Mouse (Mus musculus) limb, embryonic 15.5 days (tissue): ENCODE results near the gene Itpr3. TPM values are rescaled to one million over a fixed set of nuclear protein-coding genes. Genes with fewer than 3 reads are reported as not detected.

Experiments
- ATAC-seq: fragments of 200-750 bp; cut with Nextera tagmentation; 2 replicates; pipeline ENCODE4 v1.8.0; 2017; ENCODE audit warnings: low read depth, moderate TSS enrichment; ENCODE audit not compliant: insufficient number of reproducible peaks, low FRiP score, low TSS enrichment
- H3K27ac ChIP-seq: fragments of 300-500 bp; sonication (generic); 2 replicates; pipeline ENCODE4 v1.5.1; 2015; ENCODE audit warnings: moderate library complexity, mild to moderate bottlenecking, inconsistent platforms
- H3K27me3 ChIP-seq: fragments of 300-500 bp; sonication (generic); 2 replicates; pipeline ENCODE4 v1.6.1; 2015; ENCODE audit warnings: inconsistent platforms
- H3K36me3 ChIP-seq: fragments of 300-500 bp; sonication (generic); 2 replicates; pipeline ENCODE4 v1.6.1; 2015; ENCODE audit warnings: inconsistent platforms
- H3K4me1 ChIP-seq: fragments of 300-500 bp; sonication (generic); 2 replicates; pipeline ENCODE4 v1.6.1; 2015; ENCODE audit warnings: inconsistent platforms
- H3K4me2 ChIP-seq: fragments of 300-500 bp; sonication (generic); 2 replicates; pipeline ENCODE4 v1.6.1; 2015; ENCODE audit warnings: mild to moderate bottlenecking, inconsistent platforms
- H3K4me3 ChIP-seq: fragments of 300-500 bp; sonication (generic); 2 replicates; pipeline ENCODE4 v1.5.1; 2015; ENCODE audit warnings: mild to moderate bottlenecking, inconsistent platforms
- H3K9ac ChIP-seq: fragments of 300-500 bp; sonication (generic); 2 replicates; pipeline ENCODE4 v1.6.1; 2015; ENCODE audit warnings: inconsistent platforms
- H3K9me3 ChIP-seq: fragments of 300-500 bp; sonication (generic); 2 replicates; pipeline ENCODE4 v1.6.1; 2016; ENCODE audit warnings: inconsistent platforms
- WGBS: fragments of 180-500 bp; shearing (Covaris S2); methylation state at CpG from one replicate; pipeline ENCODE4 v1.1.7; 2015; 5-methylcytosine and 5-hydroxymethylcytosine counted together
- polyA plus RNA-seq: library from polyadenylated mRNA; unstranded; fragments of >200 nt; fragmentation: Nextera tagmentation; extraction: Ambion mirVana; gene quantifications from 2 replicates; pipeline ENCODE4 v1.2.1, GENCODE M21; 2015

Itpr3 gene
- polyA plus RNA-seq, 1 experiment from 2014 or later = 4.3 TPM

DNA sequence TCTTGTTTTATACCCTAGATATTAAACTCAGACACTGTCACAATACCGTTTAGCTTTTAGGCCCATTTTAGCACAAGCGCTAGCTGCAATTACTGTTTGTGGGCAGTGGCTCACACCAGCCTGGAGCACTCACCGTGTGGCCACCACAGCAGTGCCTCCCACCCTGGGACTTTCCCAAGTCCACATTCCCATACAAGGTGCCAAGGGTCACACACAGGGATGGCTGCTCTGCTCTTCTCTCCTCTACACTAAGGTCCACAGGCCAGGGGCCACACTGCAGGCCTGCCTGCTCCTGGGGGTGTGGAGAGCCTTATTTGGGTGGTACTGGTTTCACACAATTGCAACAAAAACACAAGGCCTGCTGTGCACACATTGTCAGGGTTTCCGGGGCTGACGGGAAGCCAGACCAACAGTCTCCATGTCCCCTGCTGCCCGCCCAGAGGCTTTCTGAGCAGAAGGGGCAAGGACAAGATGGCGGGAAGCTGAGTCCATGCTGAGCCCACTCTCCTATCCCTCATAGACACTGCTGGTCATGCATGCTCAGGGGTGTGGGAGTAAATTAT lies 66.8 kb downstream of the Itpr3 start:
- WGBS = 86% methylated on average over 7 of the region's 7 CpGs
- no peak overlapping the region for H3K4me3 ChIP-seq
- no peak overlapping the region for H3K27ac ChIP-seq
- no peak overlapping the region for H3K9ac ChIP-seq
- H3K4me2 ChIP-seq = no peak overlapping the region
- ATAC-seq = no peak
- peaks cover 54% of the 10 kb centered on the region for H3K36me3 ChIP-seq
- no peaks in the 10 kb centered on the region for H3K27me3 ChIP-seq
- no peaks in the 10 kb centered on the region for H3K9me3 ChIP-seq
- peaks cover 25% of the 10 kb centered on the region for H3K4me1 ChIP-seq

DNA sequence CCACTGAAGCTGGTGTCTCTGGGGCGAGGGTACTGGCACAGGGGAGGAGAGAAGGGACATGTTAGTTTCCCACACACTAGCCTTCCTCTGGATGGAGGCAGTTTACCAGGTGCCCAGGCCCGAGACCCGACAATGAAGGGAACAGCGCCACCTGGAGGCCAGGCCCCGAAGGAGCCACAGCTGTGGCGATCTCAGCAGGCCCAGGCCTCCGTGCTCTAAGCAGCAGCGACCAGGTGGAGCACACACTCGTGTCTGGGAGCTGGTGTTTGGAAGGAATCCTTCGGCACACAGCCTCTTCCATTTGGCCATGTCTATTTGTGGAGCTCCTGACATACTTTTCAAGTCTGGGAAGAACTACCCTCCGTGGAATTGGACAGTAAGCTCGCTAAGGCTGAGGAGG lies 68.1 kb downstream of the Itpr3 start:
- H3K9ac ChIP-seq = no peak overlapping the region
- peaks cover 30% of the 10 kb centered on the region for H3K4me1 ChIP-seq
- no peak overlapping the region for H3K4me2 ChIP-seq
- H3K27me3 ChIP-seq = no peaks in the 10 kb centered on the region
- WGBS = 34% methylated on average over 12 of the region's 12 CpGs
- no peak overlapping the region for H3K4me3 ChIP-seq
- H3K9me3 ChIP-seq = no peaks in the 10 kb centered on the region
- ATAC-seq = no peak
- H3K27ac ChIP-seq = no peak overlapping the region
- peaks cover 43% of the 10 kb centered on the region for H3K36me3 ChIP-seq

DNA sequence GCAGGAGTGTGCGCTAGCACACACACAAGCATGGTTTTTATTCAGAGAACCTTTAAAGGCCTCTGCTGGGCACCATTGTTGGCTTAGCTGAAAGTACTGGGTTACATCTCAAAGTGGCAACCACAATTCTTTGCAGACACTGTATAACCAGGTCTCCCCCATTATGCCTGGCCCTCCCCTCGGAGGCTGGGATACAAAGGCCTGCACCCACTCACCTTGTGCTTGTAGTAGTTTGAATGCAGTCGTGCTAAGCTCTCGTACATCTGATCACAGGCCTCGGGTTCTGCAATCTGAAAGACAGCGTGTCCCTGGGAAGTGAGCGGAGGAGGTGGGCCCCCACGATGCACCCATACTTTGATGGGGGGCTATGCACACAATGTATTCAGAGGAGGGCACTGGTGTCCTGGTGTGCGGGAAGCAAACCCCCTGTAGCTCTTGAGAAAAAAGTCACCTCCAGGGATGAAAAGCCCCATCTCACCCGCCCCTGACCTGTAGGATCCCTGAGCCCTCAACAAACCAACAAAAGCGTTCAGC lies 68.6 kb downstream of the Itpr3 start:
- peaks cover 43% of the 10 kb centered on the region for H3K36me3 ChIP-seq
- no peak for ATAC-seq
- H3K4me3 ChIP-seq = no peak overlapping the region
- no peaks in the 10 kb centered on the region for H3K27me3 ChIP-seq
- no peaks in the 10 kb centered on the region for H3K9me3 ChIP-seq
- WGBS = 84% methylated on average over 11 of the region's 11 CpGs
- no peak overlapping the region for H3K9ac ChIP-seq
- no peak overlapping the region for H3K4me2 ChIP-seq
- peaks cover 32% of the 10 kb centered on the region for H3K4me1 ChIP-seq
- no peak overlapping the region for H3K27ac ChIP-seq

- WGBS = 79% methylated on average over 10 of the region's 10 CpGs
- Histone ChIP-seq H3K4me1 (peaks cover 39% of the 10 kb centered on the region), H3K36me3 (peaks cover 36% of the 10 kb centered on the region)
Observed at GRCm38 (mm10) chr17:27126974-27127373, 69.9 kb downstream of the Itpr3 start.

GRCm38 (mm10) chr17:27128189-27128588 lies 71.1 kb downstream of the Itpr3 start:
- Histone ChIP-seq H3K4me2 (no peak overlapping the region), H3K4me1 (peaks cover 50% of the 10 kb centered on the region), H3K36me3 (peaks cover 24% of the 10 kb centered on the region), H3K9ac (no peak overlapping the region), H3K4me3 (no peak overlapping the region), H3K9me3 (no peaks in the 10 kb centered on the region), H3K27me3 (no peaks in the 10 kb centered on the region), H3K27ac (no peak overlapping the region)
- 93% methylated on average over 5 of the region's 5 CpGs for WGBS
- ATAC-seq = no peak

More at GRCm38 (mm10) chr17:27126974-27127373, 69.9 kb downstream of the Itpr3 start:
- H3K9ac ChIP-seq = no peak overlapping the region
- H3K9me3 ChIP-seq = no peaks in the 10 kb centered on the region
- H3K27me3 ChIP-seq = no peaks in the 10 kb centered on the region
- H3K4me3 ChIP-seq = no peak overlapping the region
- no peak for ATAC-seq
- no peak overlapping the region for H3K27ac ChIP-seq
- no peak overlapping the region for H3K4me2 ChIP-seq

- WGBS = 65% methylated on average over 13 of the region's 13 CpGs
- Histone ChIP-seq H3K9me3 (no peaks in the 10 kb centered on the region), H3K4me1 (peaks cover 58% of the 10 kb centered on the region)
Observed at GRCm38 (mm10) chr17:27129291-27129690, 72.2 kb downstream of the Itpr3 start.

DNA sequence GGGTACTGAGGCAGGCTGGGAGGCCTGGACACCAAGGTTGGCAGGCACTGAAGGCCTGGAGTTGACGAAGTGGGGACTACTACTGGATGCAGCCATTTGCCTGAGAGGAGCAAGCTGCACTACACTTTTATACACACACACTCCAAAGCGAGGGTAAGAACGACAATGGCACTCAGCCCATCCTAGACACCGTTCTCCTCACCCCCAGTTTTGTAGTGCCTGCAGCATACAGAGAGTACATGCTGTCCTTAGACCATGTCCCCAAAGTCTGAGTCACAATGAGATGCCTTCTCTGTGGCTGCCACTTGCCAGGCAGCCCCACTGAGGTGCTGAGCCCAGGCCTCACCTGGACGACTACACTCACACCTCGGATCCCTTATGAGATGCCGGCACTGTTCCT lies 72.7 kb downstream of the Itpr3 start:
- Histone ChIP-seq H3K4me1 (peaks cover 60% of the 10 kb centered on the region), H3K9ac (no peak overlapping the region), H3K4me2 (no peak overlapping the region), H3K4me3 (no peak overlapping the region), H3K27ac (no peak overlapping the region), H3K9me3 (no peaks in the 10 kb centered on the region), H3K27me3 (no peaks in the 10 kb centered on the region), H3K36me3 (peaks cover 9% of the 10 kb centered on the region)
- no peak for ATAC-seq
- WGBS = 72% methylated on average over 7 of the region's 7 CpGs

More at GRCm38 (mm10) chr17:27129291-27129690, 72.2 kb downstream of the Itpr3 start:
- Histone ChIP-seq H3K9ac (no peak overlapping the region), H3K4me3 (no peak overlapping the region), H3K36me3 (peaks cover 13% of the 10 kb centered on the region), H3K27me3 (no peaks in the 10 kb centered on the region), H3K4me2 (no peak overlapping the region), H3K27ac (no peak overlapping the region)
- ATAC-seq = no peak

- H3K4me3 ChIP-seq = no peak overlapping the region
- H3K27ac ChIP-seq = no peak overlapping the region
- WGBS = 39% methylated on average over 9 of the region's 9 CpGs
- H3K9me3 ChIP-seq = no peaks in the 10 kb centered on the region
- no peaks in the 10 kb centered on the region for H3K27me3 ChIP-seq
- H3K4me2 ChIP-seq = no peak overlapping the region
- H3K4me1 ChIP-seq = peaks cover 62% of the 10 kb centered on the region
- no peak overlapping the region for H3K9ac ChIP-seq
- ATAC-seq = no peak
- peaks cover 5% of the 10 kb centered on the region for H3K36me3 ChIP-seq
Observed at GRCm38 (mm10) chr17:27130246-27130645, 73.1 kb downstream of the Itpr3 start.

DNA sequence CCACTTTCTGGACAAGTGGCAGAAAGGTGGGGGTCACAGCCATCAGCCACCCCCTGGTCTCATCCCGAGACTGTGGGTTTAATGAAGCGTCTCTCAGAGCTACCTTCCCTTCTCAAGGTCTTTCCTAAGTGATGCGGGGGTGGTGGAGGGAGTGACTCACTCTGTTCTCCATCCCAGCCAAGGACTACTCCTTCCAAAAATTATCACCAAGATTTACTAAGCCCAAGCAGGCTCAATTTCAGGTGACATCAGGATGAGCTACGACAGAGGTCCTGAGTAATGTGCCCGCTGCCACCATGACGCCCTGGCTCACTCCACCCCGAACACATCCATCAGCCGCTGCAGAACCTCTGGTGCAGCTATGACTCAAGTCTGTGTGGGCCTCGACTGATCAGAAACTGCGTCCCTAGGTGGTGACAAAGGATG lies 74.1 kb downstream of the Itpr3 start:
- no peak for ATAC-seq
- Histone ChIP-seq H3K27ac (no peak overlapping the region), H3K4me1 (peaks cover 63% of the 10 kb centered on the region), H3K36me3 (no peaks in the 10 kb centered on the region), H3K9ac (no peak overlapping the region), H3K9me3 (no peaks in the 10 kb centered on the region), H3K4me3 (no peak overlapping the region), H3K27me3 (no peaks in the 10 kb centered on the region), H3K4me2 (no peak overlapping the region)
- WGBS = 81% methylated on average over 10 of the region's 10 CpGs

DNA sequence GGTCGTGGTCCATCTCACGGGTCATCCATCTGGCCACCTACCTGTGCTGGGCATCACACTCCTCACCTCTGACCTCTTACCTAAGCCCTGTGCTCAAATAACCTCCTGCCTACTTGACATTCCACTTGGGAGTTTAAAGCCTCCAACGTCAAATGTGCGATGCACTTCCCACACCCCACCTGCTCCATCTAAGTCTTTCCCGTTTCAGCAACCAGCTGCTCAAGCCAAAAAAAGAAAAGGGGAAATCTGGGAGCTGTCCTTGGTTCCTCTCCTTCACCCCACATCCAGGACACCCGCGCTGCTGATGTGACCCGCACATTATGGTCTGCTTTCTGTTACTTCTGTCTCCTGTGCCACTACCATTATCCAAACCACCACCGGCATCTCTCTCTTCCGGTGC lies 75.1 kb downstream of the Itpr3 start:
- H3K4me3 ChIP-seq = no peak overlapping the region
- H3K27me3 ChIP-seq = no peaks in the 10 kb centered on the region
- H3K27ac ChIP-seq = no peak overlapping the region
- no peaks in the 10 kb centered on the region for H3K9me3 ChIP-seq
- peaks cover 59% of the 10 kb centered on the region for H3K4me1 ChIP-seq
- no peaks in the 10 kb centered on the region for H3K36me3 ChIP-seq
- H3K9ac ChIP-seq = no peak overlapping the region
- 84% methylated on average over 10 of the region's 10 CpGs for WGBS
- H3K4me2 ChIP-seq = 0 out of 2 replicates have a peak overlapping the region, but pooled peaks have one; percentile 3
- ATAC-seq = no peak

DNA sequence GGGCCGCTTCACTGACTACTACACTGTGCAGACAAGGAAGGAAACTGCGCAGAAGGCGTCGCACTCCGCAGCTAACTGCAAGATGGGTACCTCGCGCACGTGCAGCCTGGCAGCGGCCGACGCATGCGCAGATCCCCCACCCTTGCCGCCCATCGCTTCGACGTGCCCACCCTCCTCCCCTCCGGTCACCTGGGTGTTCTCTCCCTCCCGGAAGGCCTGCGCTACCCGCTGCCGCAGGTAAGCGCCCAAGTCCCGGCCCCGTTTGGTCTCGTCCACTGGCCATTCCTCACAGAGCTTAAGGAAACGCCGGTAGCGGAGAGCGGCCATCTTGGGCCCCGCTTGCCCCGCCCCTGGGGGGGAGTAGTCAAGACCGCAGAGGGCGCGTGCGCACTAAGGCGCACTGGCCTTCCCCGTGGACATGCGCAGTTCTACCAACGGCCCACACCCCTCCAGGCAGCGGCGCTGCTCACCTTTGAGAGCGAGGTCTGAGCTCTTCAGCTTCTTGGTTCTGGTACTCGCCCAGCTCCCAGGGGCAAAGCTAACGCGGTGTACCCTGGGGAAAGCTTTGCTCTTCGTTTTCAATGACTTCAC lies 76.5 kb downstream of the Itpr3 start, which contains the start of gene Uqcc2:
Uqcc2 (minus strand) TSS at position 366 of the 591 bp plus-strand sequence.
- Histone ChIP-seq H3K4me1 (peaks cover 63% of the 10 kb centered on the region), H3K4me3 (peak within 1 kb of the TSS; percentile 82), H3K36me3 (no peaks in the 10 kb centered on the region), H3K9ac (peak within 1 kb of the TSS; percentile 70), H3K27me3 (no peaks in the 10 kb centered on the region), H3K9me3 (no peaks in the 10 kb centered on the region), H3K27ac (peak within 1 kb of the TSS; percentile 82), H3K4me2 (peak within 1 kb of the TSS; percentile 50)
- WGBS = under 1% methylated on average over 46 of the region's 46 CpGs
- peak; percentile 89 for ATAC-seq

GRCm38 (mm10) chr17:27134187-27134586 lies 77.1 kb downstream of the Itpr3 start:
- peaks cover 68% of the 10 kb centered on the region for H3K4me1 ChIP-seq
- H3K36me3 ChIP-seq = no peaks in the 10 kb centered on the region
- H3K4me2 ChIP-seq = peak overlapping the region; percentile 50
- H3K27ac ChIP-seq = no peak overlapping the region
- no peaks in the 10 kb centered on the region for H3K27me3 ChIP-seq
- no peak overlapping the region for H3K9ac ChIP-seq
- peak overlapping the region; percentile 82 for H3K4me3 ChIP-seq
- WGBS = 38% methylated on average over 9 of the region's 9 CpGs
- H3K9me3 ChIP-seq = no peaks in the 10 kb centered on the region
- ATAC-seq = no peak
